Mouse (Mus musculus) hindbrain, embryonic 16.5 days (tissue): ENCODE data around the gene Elovl2. TPM values are rescaled to one million over a fixed set of nuclear protein-coding genes. Genes with fewer than 3 reads are reported as not detected.

Experiments
- polyA plus RNA-seq: library from polyadenylated mRNA; unstranded; fragments of >200 nt; fragmentation: Nextera tagmentation; extraction: Ambion mirVana; gene quantifications from 2 replicates; pipeline ENCODE4 v1.2.1, GENCODE M21; 2015

Gene Elovl2
- polyA plus RNA-seq, 1 experiment from 2014 or later: 36.4 TPM

Other genes starting within 250 kb of the Elovl2 start
- gene Pak1ip1, start 219.4 kb downstream of the Elovl2 start, polyA plus RNA-seq: 55.1 and 55.6 TPM in 2 replicates
- 123 and 139 TPM in 2 replicates for gene Tmem14c, start 204.1 kb downstream of the Elovl2 start, polyA plus RNA-seq
- 2.3 and 2.4 TPM in 2 replicates for gene Mak, start 140.7 kb downstream of the Elovl2 start, polyA plus RNA-seq
- gene Gcm2, start 109.4 kb downstream of the Elovl2 start, polyA plus RNA-seq: not detected in 2 replicates
- 0.09 TPM in 1 of 2 replicates, not detected in the other for gene Sycp2l, start 106.1 kb downstream of the Elovl2 start, polyA plus RNA-seq
- gene Smim13, start 29.4 kb upstream of the Elovl2 start, polyA plus RNA-seq: 28.5 and 31.3 TPM in 2 replicates
- not detected in 2 replicates for gene Gm17364, start 53.6 kb upstream of the Elovl2 start, polyA plus RNA-seq